Mouse (Mus musculus) erythroblast, adult 5-6 weeks (primary cell): Measurements from ENCODE around the gene Sfi1. TPM values are rescaled to one million over a fixed set of nuclear protein-coding genes. Genes with fewer than 3 reads are reported as not detected.
"Not testable (repeated sequence)": the region's sequence is repeated elsewhere in the genome, so short reads cannot be mapped to it uniquely, and the experiment has no call there.

ENCODE experiments used
- ATAC-seq: replicated peaks from 2 replicates; pipeline ENCODE4 v1.8.0; 2016; ENCODE audit warnings: moderate number of reproducible peaks, mild to moderate bottlenecking, moderate TSS enrichment, inconsistent platforms; ENCODE audit not compliant: poor library complexity, low FRiP score, severe bottlenecking
- total RNA-seq, 2 experiments: library from RNA; stranded (forward) in 1 of 2; stranded (reverse) in 1 of 2; fragments of 150-400 nt in 1 of 2; fragments of 200-764, 138-1000 nt in 1 of 2; gene quantifications; 2 replicates each; pipeline versions ENCODE4 v1.2.3 to v1.2.4; 2015 to 2017; ENCODE audit warnings: low replicate concordance in 2 of 2

The Sfi1 gene
- total RNA-seq, 2 experiments from 2014 or later: 2.6 TPM; not detected in 1

GRCm38 (mm10) chr11:3124932-3125810 lies 68.1 kb downstream of the Sfi1 start:
- ATAC-seq: not testable (repeated sequence)

DNA sequence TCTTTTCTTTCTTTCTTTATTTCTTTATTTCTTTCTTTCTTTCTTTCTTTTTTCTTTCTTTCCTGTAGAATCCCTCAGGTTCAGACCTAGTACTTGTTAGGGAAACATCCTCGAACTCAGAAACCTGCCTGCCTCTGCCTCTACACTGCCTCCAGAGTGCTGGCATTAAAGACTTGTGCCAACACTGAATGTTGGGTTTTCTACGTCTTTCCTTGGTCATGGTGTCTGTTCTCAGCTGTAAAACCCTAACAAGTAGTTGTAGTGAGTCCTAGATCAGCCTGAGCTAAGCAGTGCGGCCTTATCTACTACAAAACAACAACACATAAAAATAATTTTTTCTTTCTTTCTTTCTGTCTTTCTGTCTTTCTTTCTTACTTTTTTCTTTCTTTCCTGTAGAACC lies 78.9 kb downstream of the Sfi1 start:
- ATAC-seq: no peak

DNA sequence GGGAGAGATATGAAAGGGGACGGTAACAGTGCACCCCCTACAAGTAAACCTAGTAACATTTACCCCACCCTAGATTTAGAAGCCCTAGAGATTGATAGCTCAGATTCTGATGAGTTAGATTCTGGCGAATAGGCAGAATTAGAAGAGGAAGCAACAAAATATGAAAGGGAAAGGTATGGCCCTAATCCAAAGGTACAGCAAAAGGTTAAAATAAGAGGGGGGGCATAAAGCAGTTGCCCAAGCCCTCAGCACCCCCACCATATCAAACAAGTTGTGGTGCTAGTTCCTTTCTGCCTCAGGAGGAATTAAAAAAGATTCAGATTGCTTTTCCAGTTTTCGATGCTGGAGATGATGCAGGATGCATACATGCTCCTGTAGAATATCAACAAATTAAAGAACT lies 87.1 kb downstream of the Sfi1 start:
- ATAC-seq: no peak

GRCm38 (mm10) chr11:3105261-3105731 lies 88.0 kb downstream of the Sfi1 start:
- no peak for ATAC-seq

DNA sequence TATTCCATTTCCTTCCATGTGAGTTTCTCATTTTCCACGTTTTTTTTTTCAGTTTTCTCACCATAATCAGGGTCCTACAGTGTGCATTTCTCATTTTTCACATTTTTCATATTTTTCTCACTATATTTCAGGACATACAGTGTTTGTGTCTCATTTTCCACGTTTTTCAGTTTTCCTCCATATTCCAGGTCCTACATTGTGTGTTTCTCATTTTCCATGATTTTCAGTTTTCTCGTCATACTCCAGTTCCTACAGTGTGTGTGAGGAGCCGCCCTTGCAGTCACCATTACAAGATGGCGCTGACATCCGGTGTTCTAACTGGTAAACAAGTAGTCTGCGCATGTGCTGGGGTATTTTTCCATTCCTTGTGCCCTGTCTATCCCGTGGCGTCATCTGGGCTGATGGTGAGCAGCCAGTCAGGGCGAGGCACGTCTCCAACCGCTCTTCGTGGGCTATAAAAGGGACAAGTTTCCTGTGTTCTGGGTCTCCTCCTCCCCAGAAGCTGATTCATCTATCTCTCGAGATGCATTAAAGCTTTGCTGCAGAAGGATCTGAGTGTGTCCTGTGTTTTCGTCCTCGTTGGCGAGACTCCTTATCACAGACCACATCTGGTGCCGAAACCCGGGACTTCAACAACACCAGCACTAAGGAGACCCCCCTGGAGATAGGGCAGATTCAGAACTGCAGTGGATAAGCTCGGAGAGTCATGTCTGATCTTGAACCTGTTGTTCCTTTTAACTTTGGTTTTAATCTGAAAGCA lies 88.6 kb downstream of the Sfi1 start:
- not testable (repeated sequence) for ATAC-seq

GRCm38 (mm10) chr11:3103619-3104164 lies 89.6 kb downstream of the Sfi1 start:
- no peak for ATAC-seq

DNA sequence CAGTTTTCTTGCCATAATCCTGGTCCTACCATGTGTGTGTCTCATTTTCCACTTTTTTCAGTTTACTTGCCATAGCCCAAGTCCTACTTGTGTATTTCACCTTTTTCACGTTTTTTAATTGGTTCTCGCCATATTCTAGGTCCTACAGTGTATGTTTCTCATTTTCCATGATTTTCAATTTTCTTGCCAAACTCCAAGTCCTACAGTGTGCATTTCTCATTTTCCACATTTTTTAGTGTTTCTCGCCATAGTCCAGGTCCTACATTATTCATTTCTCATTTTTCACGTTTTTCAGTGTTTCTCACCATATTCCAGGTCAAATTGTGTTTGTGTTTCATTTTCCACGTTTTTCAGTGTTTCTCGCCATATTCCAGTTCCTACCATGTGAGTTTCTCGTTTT lies 90.6 kb downstream of the Sfi1 start:
- ATAC-seq: not testable (repeated sequence)

GRCm38 (mm10) chr11:3101875-3102494 lies 91.3 kb downstream of the Sfi1 start:
- no peak for ATAC-seq

GRCm38 (mm10) chr11:3101072-3101874 lies 92.0 kb downstream of the Sfi1 start:
- ATAC-seq: peak; percentile 61

- ATAC-seq: peak; percentile 82
Measured at GRCm38 (mm10) chr11:3100066-3100645, 93.1 kb downstream of the Sfi1 start.

Other genes starting within 250 kb of the Sfi1 start
- 20.2 and 71.5 TPM in 2 replicates for gene Eif4enif1, start 8.9 kb upstream of the Sfi1 start, total RNA-seq (2015; ENCODE audit: low replicate concordance)
- 31.5 and 44.0 TPM in 2 replicates for gene Eif4enif1, start 8.9 kb upstream of the Sfi1 start, total RNA-seq (2017; ENCODE audit: low replicate concordance)
- 54.8 and 79.9 TPM in 2 replicates for gene Drg1, start 73.0 kb upstream of the Sfi1 start, total RNA-seq (2015; ENCODE audit: low replicate concordance)
- 66.1 and 97.9 TPM in 2 replicates for gene Drg1, start 73.0 kb upstream of the Sfi1 start, total RNA-seq (2017; ENCODE audit: low replicate concordance)
- 18.0 and 18.6 TPM in 2 replicates for gene Patz1, start 95.4 kb upstream of the Sfi1 start, total RNA-seq (2015; ENCODE audit: low replicate concordance)
- 13.5 and 22.2 TPM in 2 replicates for gene Patz1, start 95.4 kb upstream of the Sfi1 start, total RNA-seq (2017; ENCODE audit: low replicate concordance)
- 0.77 and 2.9 TPM in 2 replicates for gene Pik3ip1, start 136.9 kb upstream of the Sfi1 start, total RNA-seq (2015; ENCODE audit: low replicate concordance)
- 3.5 and 3.8 TPM in 2 replicates for gene Pik3ip1, start 136.9 kb upstream of the Sfi1 start, total RNA-seq (2017; ENCODE audit: low replicate concordance)
- gene Limk2, start 215.7 kb upstream of the Sfi1 start, total RNA-seq (2015; ENCODE audit: low replicate concordance): 4.2 and 4.4 TPM in 2 replicates
- 6.4 and 9.7 TPM in 2 replicates for gene Limk2, start 215.7 kb upstream of the Sfi1 start, total RNA-seq (2017; ENCODE audit: low replicate concordance)